Mouse (Mus musculus): ENCODE results near the gene Zfp182. TPM values are rescaled to one million over a fixed set of nuclear protein-coding genes. Genes with fewer than 3 reads are reported as not detected.

Gene Zfp182
- 69.1 TPM for polyA plus RNA-seq (2014; fragmentation: Illumina TruSeq; extraction: RNeasy Lipid Tissue Mini Kit (QIAGEN cat#74804); ENCODE audit: low read depth, low replicate concordance)

GRCm38 (mm10) chrX:21061866-21062543 lies at the start of gene Zfp182:
Gene Zfp182, minus strand, starts transcription at chrX:21062316.

GRCm38 (mm10) chrX:21088983-21089866 lies 27.1 kb upstream of the Zfp182 start, which contains the start of gene Zfp300:
Gene Zfp300, minus strand, starts transcription at chrX:21089527.

GRCm38 (mm10) chrX:21068106-21068505 lies 6.0 kb upstream of the Zfp182 start, which contains the start of gene Spaca5:
Gene Spaca5, plus strand, starts transcription at chrX:21068406.

Other genes starting within 250 kb of the Zfp182 start
- not detected for gene Timp1, start 192.2 kb downstream of the Zfp182 start, polyA plus RNA-seq (2014; fragmentation: Illumina TruSeq; extraction: RNeasy Lipid Tissue Mini Kit (QIAGEN cat#74804); ENCODE audit: low read depth, low replicate concordance)
- 3.0 TPM for gene Syn1, start 141.3 kb downstream of the Zfp182 start, polyA plus RNA-seq (2014; fragmentation: Illumina TruSeq; extraction: RNeasy Lipid Tissue Mini Kit (QIAGEN cat#74804); ENCODE audit: low read depth, low replicate concordance)
- 2.5 TPM for gene Cfp, start 130.8 kb downstream of the Zfp182 start, polyA plus RNA-seq (2014; fragmentation: Illumina TruSeq; extraction: RNeasy Lipid Tissue Mini Kit (QIAGEN cat#74804); ENCODE audit: low read depth, low replicate concordance)
- gene Elk1, start 111.7 kb downstream of the Zfp182 start, polyA plus RNA-seq (2014; fragmentation: Illumina TruSeq; extraction: RNeasy Lipid Tissue Mini Kit (QIAGEN cat#74804); ENCODE audit: low read depth, low replicate concordance), result 7.0 TPM
- gene Uxt, start 100.3 kb downstream of the Zfp182 start, polyA plus RNA-seq (2014; fragmentation: Illumina TruSeq; extraction: RNeasy Lipid Tissue Mini Kit (QIAGEN cat#74804); ENCODE audit: low read depth, low replicate concordance), result 22.0 TPM
- not detected for gene Spaca5, start 6.1 kb upstream of the Zfp182 start, polyA plus RNA-seq (2014; fragmentation: Illumina TruSeq; extraction: RNeasy Lipid Tissue Mini Kit (QIAGEN cat#74804); ENCODE audit: low read depth, low replicate concordance)
- 2.0 TPM for gene Zfp300, start 27.2 kb upstream of the Zfp182 start, polyA plus RNA-seq (2014; fragmentation: Illumina TruSeq; extraction: RNeasy Lipid Tissue Mini Kit (QIAGEN cat#74804); ENCODE audit: low read depth, low replicate concordance)
- gene Ssxa1, start 53.5 kb upstream of the Zfp182 start, polyA plus RNA-seq (2014; fragmentation: Illumina TruSeq; extraction: RNeasy Lipid Tissue Mini Kit (QIAGEN cat#74804); ENCODE audit: low read depth, low replicate concordance), result not detected
- gene Gm21876, start 113.3 kb upstream of the Zfp182 start, polyA plus RNA-seq (2014; fragmentation: Illumina TruSeq; extraction: RNeasy Lipid Tissue Mini Kit (QIAGEN cat#74804); ENCODE audit: low read depth, low replicate concordance), result not detected

Measured in sigmoid colon, adult 10 weeks (tissue).